Mouse (Mus musculus) erythroblast, adult 5-6 weeks (primary cell): ENCODE data around the gene Acap3. TPM values are rescaled to one million over a fixed set of nuclear protein-coding genes. Genes with fewer than 3 reads are reported as not detected.

Source experiments
- ATAC-seq: replicated peaks from 2 replicates; pipeline ENCODE4 v1.8.0; 2016; ENCODE audit warnings: moderate number of reproducible peaks, mild to moderate bottlenecking, moderate TSS enrichment, inconsistent platforms; ENCODE audit not compliant: poor library complexity, low FRiP score, severe bottlenecking
- total RNA-seq, 2 experiments: library from RNA; stranded (forward) in 1 of 2; stranded (reverse) in 1 of 2; fragments of 150-400 nt in 1 of 2; fragments of 200-764, 138-1000 nt in 1 of 2; gene quantifications; 2 replicates each; pipeline versions ENCODE4 v1.2.3 to v1.2.4; 2015 to 2017; ENCODE audit warnings: low replicate concordance in 2 of 2

Gene Acap3
- total RNA-seq, 2 experiments from 2014 or later = 4.3 to 10.0 TPM

DNA sequence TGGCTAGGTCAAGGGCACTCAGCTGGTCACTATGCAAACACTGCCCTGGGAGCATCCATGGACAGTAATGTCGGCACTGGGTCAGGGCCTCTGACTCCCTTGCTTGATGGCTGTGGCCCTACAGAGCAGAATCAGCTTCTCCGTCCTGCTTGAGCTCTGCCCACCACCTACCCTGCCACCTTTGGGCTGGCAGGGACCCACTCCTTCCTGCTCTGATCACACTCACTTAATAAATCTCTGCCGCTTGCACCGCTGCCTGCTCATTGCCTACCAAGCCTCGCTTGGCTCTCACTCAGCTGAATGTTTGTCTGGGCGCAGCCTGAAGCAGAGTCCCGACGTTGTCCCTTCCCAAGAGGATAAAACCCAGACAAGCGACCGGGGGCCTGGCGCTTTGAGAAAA lies 15.4 kb downstream of the Acap3 start:
- ATAC-seq = no peak

DNA sequence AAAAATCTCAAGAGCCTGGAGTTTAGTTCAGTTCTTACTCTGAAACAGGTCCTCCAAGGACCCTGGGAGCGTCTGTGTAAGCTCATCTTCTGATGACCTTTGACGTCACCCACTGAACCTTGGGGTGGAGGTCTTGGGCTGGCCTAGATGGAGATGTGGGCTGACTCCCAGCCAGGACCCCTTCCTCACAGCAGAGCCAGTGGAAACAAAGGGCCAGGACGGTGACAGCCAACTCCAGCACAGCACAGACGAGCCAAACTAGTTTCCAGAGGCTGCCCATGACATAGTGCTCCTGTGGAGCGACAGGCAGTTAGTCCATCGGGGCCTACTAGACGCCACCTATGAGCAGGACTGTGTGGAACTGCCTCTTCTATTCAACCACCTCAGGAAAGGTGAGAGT lies 16.7 kb downstream of the Acap3 start:
- ATAC-seq = no peak

DNA sequence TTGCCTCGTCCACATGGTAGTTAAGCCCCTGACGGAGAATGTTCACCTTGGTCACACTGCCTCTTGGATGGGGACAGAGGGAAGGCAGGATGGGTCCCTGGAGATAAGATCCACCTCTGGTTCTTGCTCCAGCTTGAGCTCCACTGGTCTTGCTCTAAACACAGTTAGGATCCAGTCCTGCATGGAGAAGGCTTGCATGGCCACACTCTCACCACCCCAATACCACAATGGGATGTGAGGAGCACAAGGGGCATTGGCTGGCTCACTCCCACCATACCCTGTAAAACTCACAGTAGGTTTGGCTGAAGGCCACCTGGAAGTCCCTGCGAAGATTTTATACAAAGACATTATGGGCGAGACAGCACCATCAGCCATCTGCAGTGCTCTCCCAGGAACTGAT lies 17.1 kb downstream of the Acap3 start:
- ATAC-seq = no peak

DNA sequence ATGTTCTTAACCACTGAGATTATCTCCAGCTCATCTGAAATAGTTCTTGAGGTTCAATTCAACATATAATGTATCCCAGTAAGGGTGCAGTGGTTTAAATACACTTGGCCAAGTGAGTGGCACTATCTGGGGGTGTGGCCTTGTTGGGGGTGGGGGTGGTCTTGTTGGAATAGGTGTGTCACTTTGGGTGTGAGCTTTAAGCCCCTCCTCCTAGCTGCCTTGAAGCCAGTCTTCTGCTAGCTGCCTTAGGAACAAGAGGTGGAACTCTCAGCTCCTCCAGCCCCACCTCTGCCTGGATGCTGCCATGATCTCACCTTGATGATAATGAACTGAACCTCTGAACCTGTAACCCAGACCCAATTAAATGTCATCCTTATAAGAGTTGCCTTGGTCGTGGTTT lies 40.4 kb downstream of the Acap3 start:
- no peak for ATAC-seq

DNA sequence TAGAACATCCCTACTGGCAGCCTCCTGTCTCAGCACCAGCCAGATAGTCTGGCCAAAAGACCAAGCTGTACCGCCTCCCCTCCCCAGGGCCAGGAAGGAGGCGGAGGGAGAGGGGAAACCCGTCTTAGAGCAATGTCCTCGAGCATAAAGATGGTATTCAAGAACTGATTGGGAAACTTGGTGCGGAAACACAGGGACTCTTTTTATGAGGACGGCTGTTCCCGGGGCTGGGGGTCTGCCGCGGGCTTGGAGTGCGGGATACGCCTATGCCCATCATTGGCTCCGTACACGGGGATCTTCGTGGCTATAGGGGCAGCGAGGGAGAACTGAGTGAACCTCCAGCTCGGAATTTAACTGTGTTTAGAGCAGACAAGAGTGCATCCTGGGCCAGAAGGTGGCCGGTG lies 51.4 kb downstream of the Acap3 start:
- peak; percentile 22; the same call in 1 of the 2 replicates for ATAC-seq

DNA sequence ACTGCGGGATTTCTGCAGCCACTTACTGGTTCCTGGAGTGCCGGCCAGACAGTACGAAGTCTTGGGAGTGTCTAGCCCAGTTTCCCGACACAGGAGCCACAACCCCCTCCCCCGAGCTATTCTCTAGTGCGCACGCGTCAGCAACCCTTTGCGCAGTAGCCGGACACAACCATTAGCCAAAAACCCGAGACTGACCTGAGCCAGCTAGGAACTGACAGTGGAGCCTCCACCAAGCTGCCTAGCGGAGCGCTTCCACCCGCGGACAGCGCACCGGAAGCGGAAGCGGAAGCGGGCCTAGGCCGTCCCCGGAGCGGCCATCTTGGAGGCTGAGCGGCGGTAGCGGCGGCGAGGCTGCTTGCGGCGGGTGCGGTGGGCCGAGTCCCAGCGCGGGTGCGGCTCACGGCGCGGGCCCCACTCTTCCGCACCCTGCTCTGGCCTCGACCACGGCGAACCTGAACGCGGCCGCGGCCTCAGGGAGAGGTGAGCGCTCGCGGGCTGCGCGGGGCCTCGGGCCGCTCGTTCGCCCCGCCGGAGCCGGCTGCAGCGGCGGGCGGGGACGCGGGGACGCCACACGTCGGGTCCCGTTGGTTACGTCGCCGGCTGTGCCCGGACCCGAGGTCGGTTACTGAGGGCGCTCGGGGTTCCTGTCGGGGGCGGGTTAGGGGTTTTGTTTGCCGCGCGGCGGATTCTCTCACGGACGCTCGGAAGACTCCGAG lies 52.1 kb downstream of the Acap3 start, which contains the start of gene Ube2j2:
Ube2j2 (plus strand) TSS at position 298 of the 716 bp plus-strand sequence.
- ATAC-seq = peak; percentile 98

DNA sequence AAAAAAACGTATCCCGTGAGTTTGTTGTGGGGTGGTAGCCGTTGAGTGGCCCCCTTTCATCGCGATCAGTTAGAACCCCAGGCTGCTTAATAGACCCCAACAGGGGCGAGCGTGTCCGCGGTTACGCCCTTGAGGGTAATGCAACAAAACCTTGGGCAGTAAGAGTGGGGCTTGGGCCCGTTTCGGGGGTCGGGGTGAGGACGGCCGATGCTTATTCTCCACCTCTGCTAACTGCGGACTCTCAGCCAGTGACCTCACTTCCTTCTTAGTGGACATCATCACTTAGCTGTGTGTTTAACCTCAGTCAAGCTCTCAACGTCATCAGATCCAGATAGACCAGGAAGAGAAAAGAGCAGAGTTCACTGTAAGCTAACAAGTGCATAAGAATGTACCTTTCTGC lies 52.6 kb downstream of the Acap3 start:
- peak; percentile 33; the same call in 1 of the 2 replicates for ATAC-seq

DNA sequence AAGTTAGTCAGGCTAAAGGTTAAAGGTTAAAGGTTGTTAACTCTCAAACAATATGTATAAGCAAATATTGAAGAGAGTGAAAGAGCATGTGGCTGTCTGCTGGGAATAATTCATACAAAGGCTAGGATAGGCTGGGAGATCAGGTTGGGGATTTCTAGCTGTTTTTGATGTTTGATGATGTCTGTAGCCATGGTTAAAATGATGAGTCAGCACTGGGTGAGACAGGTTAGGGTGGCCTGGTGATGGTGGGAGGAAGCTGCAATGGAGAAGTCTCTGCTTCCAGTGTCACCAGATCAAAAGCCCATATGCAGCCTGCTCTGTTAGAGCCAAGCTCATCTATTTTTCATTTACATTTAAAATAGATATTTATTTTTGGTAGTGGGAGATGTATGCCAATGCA lies 55.5 kb downstream of the Acap3 start:
- no peak for ATAC-seq

DNA sequence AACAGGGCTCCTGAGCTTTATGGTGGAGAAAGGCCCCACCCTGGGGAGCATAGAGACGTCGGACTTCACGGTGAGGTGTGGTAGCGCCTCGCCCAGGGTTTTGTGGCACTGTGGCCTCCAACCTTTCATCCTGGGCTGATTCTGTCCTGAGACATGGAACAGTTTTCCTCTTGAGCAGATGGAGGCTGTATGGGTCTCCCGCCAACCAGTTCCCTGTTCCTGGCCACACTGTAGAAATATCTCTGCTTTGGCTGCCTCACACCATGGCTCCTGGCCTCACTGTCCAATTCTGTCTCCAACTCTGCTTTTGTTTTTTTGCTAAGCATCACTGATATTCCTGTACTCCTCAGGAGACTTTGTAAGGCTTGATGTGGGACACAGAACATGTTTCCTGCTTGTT lies 63.9 kb downstream of the Acap3 start:
- ATAC-seq = no peak

Other genes starting within 250 kb of the Acap3 start
- gene Gm10563, start 246.4 kb upstream of the Acap3 start, total RNA-seq (2015; ENCODE audit: low replicate concordance) = not detected in 2 replicates
- not detected in 2 replicates for gene Gm10563, start 246.4 kb upstream of the Acap3 start, total RNA-seq (2017; ENCODE audit: low replicate concordance)
- 1.9 TPM in 1 of 2 replicates, not detected in the other for gene Mmp23, start 238.4 kb upstream of the Acap3 start, total RNA-seq (2015; ENCODE audit: low replicate concordance)
- gene Mmp23, start 238.4 kb upstream of the Acap3 start, total RNA-seq (2017; ENCODE audit: low replicate concordance) = not detected in 2 replicates
- 0.77 and 0.84 TPM in 2 replicates for gene Mib2, start 222.6 kb upstream of the Acap3 start, total RNA-seq (2015; ENCODE audit: low replicate concordance)
- 2.1 and 3.2 TPM in 2 replicates for gene Mib2, start 222.6 kb upstream of the Acap3 start, total RNA-seq (2017; ENCODE audit: low replicate concordance)
- gene Fndc10, start 197.5 kb upstream of the Acap3 start, total RNA-seq (2015; ENCODE audit: low replicate concordance) = not detected in 2 replicates
- gene Fndc10, start 197.5 kb upstream of the Acap3 start, total RNA-seq (2017; ENCODE audit: low replicate concordance) = 0.09 TPM in 1 of 2 replicates, not detected in the other
- gene Ssu72, start 187.0 kb upstream of the Acap3 start, total RNA-seq (2015; ENCODE audit: low replicate concordance) = 35.9 and 37.1 TPM in 2 replicates
- 28.3 and 43.4 TPM in 2 replicates for gene Ssu72, start 187.0 kb upstream of the Acap3 start, total RNA-seq (2017; ENCODE audit: low replicate concordance)
- 0.19 TPM in 1 of 2 replicates, not detected in the other for gene Tmem240, start 157.0 kb upstream of the Acap3 start, total RNA-seq (2015; ENCODE audit: low replicate concordance)
- not detected in 2 replicates for gene Tmem240, start 157.0 kb upstream of the Acap3 start, total RNA-seq (2017; ENCODE audit: low replicate concordance)
- 4.6 and 14.0 TPM in 2 replicates for gene Atad3a, start 130.7 kb upstream of the Acap3 start, total RNA-seq (2015; ENCODE audit: low replicate concordance)
- 11.9 and 17.4 TPM in 2 replicates for gene Atad3a, start 130.7 kb upstream of the Acap3 start, total RNA-seq (2017; ENCODE audit: low replicate concordance)
- gene Vwa1, start 117.1 kb upstream of the Acap3 start, total RNA-seq (2015; ENCODE audit: low replicate concordance) = not detected in 2 replicates
- not detected in 2 replicates for gene Vwa1, start 117.1 kb upstream of the Acap3 start, total RNA-seq (2017; ENCODE audit: low replicate concordance)
- gene Tmem88b, start 105.9 kb upstream of the Acap3 start, total RNA-seq (2015; ENCODE audit: low replicate concordance) = 1.3 TPM in 1 of 2 replicates, not detected in the other
- 0.42 and 1.3 TPM in 2 replicates for gene Tmem88b, start 105.9 kb upstream of the Acap3 start, total RNA-seq (2017; ENCODE audit: low replicate concordance)
- gene Ankrd65, start 101.4 kb upstream of the Acap3 start, total RNA-seq (2015; ENCODE audit: low replicate concordance) = 2.5 TPM in 1 of 2 replicates, not detected in the other
- 1.7 and 4.3 TPM in 2 replicates for gene Ankrd65, start 101.4 kb upstream of the Acap3 start, total RNA-seq (2017; ENCODE audit: low replicate concordance)
- 33.0 and 33.8 TPM in 2 replicates for gene Mrpl20, start 88.9 kb upstream of the Acap3 start, total RNA-seq (2015; ENCODE audit: low replicate concordance)
- gene Mrpl20, start 88.9 kb upstream of the Acap3 start, total RNA-seq (2017; ENCODE audit: low replicate concordance) = 18.9 and 45.0 TPM in 2 replicates
- 117 and 136 TPM in 2 replicates for gene Ccnl2, start 79.3 kb upstream of the Acap3 start, total RNA-seq (2015; ENCODE audit: low replicate concordance)
- gene Ccnl2, start 79.3 kb upstream of the Acap3 start, total RNA-seq (2017; ENCODE audit: low replicate concordance) = 187 and 202 TPM in 2 replicates
- 25.0 and 35.9 TPM in 2 replicates for gene Aurkaip1, start 60.5 kb upstream of the Acap3 start, total RNA-seq (2015; ENCODE audit: low replicate concordance)
- 48.7 and 56.0 TPM in 2 replicates for gene Aurkaip1, start 60.5 kb upstream of the Acap3 start, total RNA-seq (2017; ENCODE audit: low replicate concordance)
- 2.1 TPM in 1 of 2 replicates, not detected in the other for gene Mxra8, start 52.1 kb upstream of the Acap3 start, total RNA-seq (2015; ENCODE audit: low replicate concordance)
- gene Mxra8, start 52.1 kb upstream of the Acap3 start, total RNA-seq (2017; ENCODE audit: low replicate concordance) = not detected in 2 replicates
- gene Dvl1, start 44.4 kb upstream of the Acap3 start, total RNA-seq (2015; ENCODE audit: low replicate concordance) = 3.7 and 6.7 TPM in 2 replicates
- gene Dvl1, start 44.4 kb upstream of the Acap3 start, total RNA-seq (2017; ENCODE audit: low replicate concordance) = 4.8 and 6.3 TPM in 2 replicates
- gene Tas1r3, start 28.5 kb upstream of the Acap3 start, total RNA-seq (2015; ENCODE audit: low replicate concordance) = not detected in 2 replicates
- gene Tas1r3, start 28.5 kb upstream of the Acap3 start, total RNA-seq (2017; ENCODE audit: low replicate concordance) = 0.14 and 0.85 TPM in 2 replicates
- 1.5 and 1.7 TPM in 2 replicates for gene Cptp, start 22.4 kb upstream of the Acap3 start, total RNA-seq (2015; ENCODE audit: low replicate concordance)
- 2.5 and 6.4 TPM in 2 replicates for gene Cptp, start 22.4 kb upstream of the Acap3 start, total RNA-seq (2017; ENCODE audit: low replicate concordance)
- 5.6 and 10.0 TPM in 2 replicates for gene Ints11, start 22.3 kb upstream of the Acap3 start, total RNA-seq (2015; ENCODE audit: low replicate concordance)
- 7.8 and 8.5 TPM in 2 replicates for gene Ints11, start 22.3 kb upstream of the Acap3 start, total RNA-seq (2017; ENCODE audit: low replicate concordance)
- 2.3 and 5.9 TPM in 2 replicates for gene Pusl1, start within 50 bp of the Acap3 start, total RNA-seq (2015; ENCODE audit: low replicate concordance)
- 2.2 and 5.3 TPM in 2 replicates for gene Pusl1, start within 50 bp of the Acap3 start, total RNA-seq (2017; ENCODE audit: low replicate concordance)
- gene Ube2j2, start 52.0 kb downstream of the Acap3 start, total RNA-seq (2015; ENCODE audit: low replicate concordance) = 9.4 and 19.4 TPM in 2 replicates
- 25.6 and 41.3 TPM in 2 replicates for gene Ube2j2, start 52.0 kb downstream of the Acap3 start, total RNA-seq (2017; ENCODE audit: low replicate concordance)
- 99.9 and 100 TPM in 2 replicates for gene C1qtnf12, start 70.5 kb downstream of the Acap3 start, total RNA-seq (2015; ENCODE audit: low replicate concordance)
- gene C1qtnf12, start 70.5 kb downstream of the Acap3 start, total RNA-seq (2017; ENCODE audit: low replicate concordance) = 21.5 and 35.8 TPM in 2 replicates
- gene B3galt6, start 100.8 kb downstream of the Acap3 start, total RNA-seq (2015; ENCODE audit: low replicate concordance) = 1.0 and 4.4 TPM in 2 replicates
- 1.2 and 1.4 TPM in 2 replicates for gene B3galt6, start 100.8 kb downstream of the Acap3 start, total RNA-seq (2017; ENCODE audit: low replicate concordance)
- gene Sdf4, start 101.0 kb downstream of the Acap3 start, total RNA-seq (2015; ENCODE audit: low replicate concordance) = 11.1 and 16.7 TPM in 2 replicates
- 101 and 127 TPM in 2 replicates for gene Sdf4, start 101.0 kb downstream of the Acap3 start, total RNA-seq (2017; ENCODE audit: low replicate concordance)
- 5.2 TPM in 1 of 2 replicates, not detected in the other for gene Tnfrsf4, start 122.0 kb downstream of the Acap3 start, total RNA-seq (2015; ENCODE audit: low replicate concordance)
- 5.5 TPM in 1 of 2 replicates, not detected in the other for gene Tnfrsf4, start 122.0 kb downstream of the Acap3 start, total RNA-seq (2017; ENCODE audit: low replicate concordance)
- 16.5 TPM in 1 of 2 replicates, not detected in the other for gene Tnfrsf18, start 134.3 kb downstream of the Acap3 start, total RNA-seq (2015; ENCODE audit: low replicate concordance)
- gene Tnfrsf18, start 134.3 kb downstream of the Acap3 start, total RNA-seq (2017; ENCODE audit: low replicate concordance) = 2.3 and 2.9 TPM in 2 replicates
- gene Ttll10, start 167.6 kb downstream of the Acap3 start, total RNA-seq (2015; ENCODE audit: low replicate concordance) = not detected in 2 replicates
- gene Ttll10, start 167.6 kb downstream of the Acap3 start, total RNA-seq (2017; ENCODE audit: low replicate concordance) = not detected in 2 replicates
- 5.2 and 7.7 TPM in 2 replicates for gene 9430015G10Rik, start 218.2 kb downstream of the Acap3 start, total RNA-seq (2015; ENCODE audit: low replicate concordance)
- gene 9430015G10Rik, start 218.2 kb downstream of the Acap3 start, total RNA-seq (2017; ENCODE audit: low replicate concordance) = 11.6 and 16.0 TPM in 2 replicates
- gene Rnf223, start 238.7 kb downstream of the Acap3 start, total RNA-seq (2015; ENCODE audit: low replicate concordance) = not detected in 2 replicates
- gene Rnf223, start 238.7 kb downstream of the Acap3 start, total RNA-seq (2017; ENCODE audit: low replicate concordance) = not detected in 2 replicates